Mouse (Mus musculus): ENCODE measurements around the gene Atxn1. TPM values are rescaled to one million over a fixed set of nuclear protein-coding genes. Genes with fewer than 3 reads are reported as not detected.

Gene Atxn1
- polyA plus RNA-seq, 1 experiment = not detected

DNA sequence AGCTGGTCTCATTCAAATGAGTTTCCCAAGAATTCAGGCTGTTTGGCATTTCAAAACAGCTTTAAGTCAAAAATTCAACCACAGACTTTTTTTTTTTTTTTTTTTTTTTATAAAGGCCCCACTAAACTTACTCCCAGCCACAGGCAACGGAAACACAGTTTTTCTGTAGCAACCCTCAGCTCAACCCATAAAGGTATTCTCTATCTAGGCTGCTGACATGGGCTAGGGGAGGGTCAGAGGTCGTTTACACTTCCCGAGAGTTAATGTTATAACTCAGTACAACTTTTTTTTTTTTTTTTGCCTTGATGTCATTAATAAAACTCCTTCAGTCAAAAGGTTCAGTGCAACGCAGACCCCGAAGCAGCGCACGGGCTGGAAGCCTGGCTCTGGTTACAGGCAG is 93.3 kb downstream of the Atxn1 start:
- H3K4me3 ChIP-seq (ENCODE audit: insufficient read depth, low read depth, low read length) = no peak overlapping the region
- H3K4me1 ChIP-seq (ENCODE audit: control insufficient read depth, insufficient read depth, low read length) = peaks cover 5% of the 10 kb centered on the region
- WGBS = 79% methylated on average over 7 of the region's 7 CpGs
- no peak for TF ChIP-seq POLR2A (IDR thresholded peaks at IDR 0.05; ENCODE audit: insufficient read depth, low read depth, low read length)
- TF ChIP-seq CTCF (IDR thresholded peaks at IDR 0.05; ENCODE audit: insufficient read depth, low read depth, low read length) = no peak
- H3K27ac ChIP-seq (ENCODE audit: insufficient read depth, low read depth, low read length) = 0 out of 2 replicates have a peak overlapping the region, but pooled peaks have one; percentile 18

- Histone ChIP-seq H3K4me3 (ENCODE audit: insufficient read depth, low read depth, low read length) (no peak overlapping the region), H3K4me1 (ENCODE audit: control insufficient read depth, insufficient read depth, low read length) (peaks cover 8% of the 10 kb centered on the region), H3K27ac (ENCODE audit: insufficient read depth, low read depth, low read length) (no peak overlapping the region)
- 94% methylated on average over 8 of the region's 8 CpGs for WGBS
- no peak for TF ChIP-seq CTCF (IDR thresholded peaks at IDR 0.05; ENCODE audit: insufficient read depth, low read depth, low read length)
- TF ChIP-seq POLR2A (IDR thresholded peaks at IDR 0.05; ENCODE audit: insufficient read depth, low read depth, low read length) = no peak
These were observed 95.9 kb downstream of the Atxn1 start for GRCm38 (mm10) chr13:45868886-45869285.

DNA sequence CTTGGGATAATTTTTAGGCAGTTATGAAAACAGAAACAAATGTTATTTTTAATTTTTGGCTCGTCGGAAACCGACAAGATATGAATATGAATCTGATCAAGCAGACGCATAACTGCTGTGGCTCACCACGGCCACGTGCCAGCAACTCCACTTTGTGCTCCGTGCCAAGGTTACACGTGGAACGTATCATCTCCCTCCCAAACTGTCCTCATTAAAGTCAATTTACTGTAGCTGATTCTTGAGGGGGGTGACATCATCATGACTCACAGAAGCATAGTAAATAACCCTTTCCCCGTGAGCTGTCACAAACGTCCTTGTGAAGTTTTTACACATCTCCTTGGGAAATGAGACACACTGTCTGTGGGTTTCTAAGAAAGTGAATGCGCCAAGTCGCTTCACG is 97.5 kb downstream of the Atxn1 start:
- Histone ChIP-seq H3K4me1 (ENCODE audit: control insufficient read depth, insufficient read depth, low read length) (peaks cover 8% of the 10 kb centered on the region), H3K4me3 (ENCODE audit: insufficient read depth, low read depth, low read length) (no peak overlapping the region), H3K27ac (ENCODE audit: insufficient read depth, low read depth, low read length) (no peak overlapping the region)
- WGBS = 46% methylated on average over 14 of the region's 14 CpGs
- TF ChIP-seq CTCF (IDR thresholded peaks at IDR 0.05; ENCODE audit: insufficient read depth, low read depth, low read length) (no peak), POLR2A (IDR thresholded peaks at IDR 0.05; ENCODE audit: insufficient read depth, low read depth, low read length) (no peak)

- H3K4me1 ChIP-seq (ENCODE audit: control insufficient read depth, insufficient read depth, low read length) = peaks cover 8% of the 10 kb centered on the region
- WGBS = 85% methylated on average over 8 of the region's 8 CpGs
- H3K27ac ChIP-seq (ENCODE audit: insufficient read depth, low read depth, low read length) = no peak overlapping the region
- no peak for TF ChIP-seq POLR2A (IDR thresholded peaks at IDR 0.05; ENCODE audit: insufficient read depth, low read depth, low read length)
- TF ChIP-seq CTCF (IDR thresholded peaks at IDR 0.05; ENCODE audit: insufficient read depth, low read depth, low read length) = no peak
- H3K4me3 ChIP-seq (ENCODE audit: insufficient read depth, low read depth, low read length) = no peak overlapping the region
These were observed 98.1 kb downstream of the Atxn1 start for GRCm38 (mm10) chr13:45866615-45867245.

DNA sequence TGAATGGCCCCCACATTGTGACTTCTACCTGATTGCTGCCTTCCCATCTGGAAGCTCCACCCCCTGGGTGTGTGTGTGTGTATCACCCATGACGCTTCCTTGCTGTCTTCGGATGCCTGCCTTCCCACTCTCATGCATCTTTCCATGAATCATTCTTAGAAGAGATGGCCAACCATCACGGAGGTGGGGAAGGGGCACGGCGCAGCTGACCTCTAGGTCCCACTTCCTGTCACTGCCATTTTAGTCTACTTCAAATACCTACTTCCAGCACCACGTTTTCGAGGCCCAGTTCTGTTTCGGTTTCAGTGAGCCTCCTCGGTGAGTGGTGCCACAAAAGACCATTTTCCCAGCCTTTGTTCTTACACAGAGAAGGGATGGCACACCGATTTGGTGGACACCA is 99.2 kb downstream of the Atxn1 start:
- H3K4me1 ChIP-seq (ENCODE audit: control insufficient read depth, insufficient read depth, low read length) = peaks cover 12% of the 10 kb centered on the region
- WGBS = 90% methylated on average over 10 of the region's 10 CpGs
- no peak for TF ChIP-seq POLR2A (IDR thresholded peaks at IDR 0.05; ENCODE audit: insufficient read depth, low read depth, low read length)
- TF ChIP-seq CTCF (IDR thresholded peaks at IDR 0.05; ENCODE audit: insufficient read depth, low read depth, low read length) = no peak
- H3K4me3 ChIP-seq (ENCODE audit: insufficient read depth, low read depth, low read length) = no peak overlapping the region
- H3K27ac ChIP-seq (ENCODE audit: insufficient read depth, low read depth, low read length) = no peak overlapping the region

- TF ChIP-seq POLR2A (IDR thresholded peaks at IDR 0.05; ENCODE audit: insufficient read depth, low read depth, low read length) (no peak), CTCF (IDR thresholded peaks at IDR 0.05; ENCODE audit: insufficient read depth, low read depth, low read length) (no peak)
- no peak overlapping the region for H3K27ac ChIP-seq (ENCODE audit: insufficient read depth, low read depth, low read length)
- no peak overlapping the region for H3K4me3 ChIP-seq (ENCODE audit: insufficient read depth, low read depth, low read length)
- 94% methylated on average over 8 of the region's 8 CpGs for WGBS
- H3K4me1 ChIP-seq (ENCODE audit: control insufficient read depth, insufficient read depth, low read length) = peaks cover 9% of the 10 kb centered on the region
These were observed 101.0 kb downstream of the Atxn1 start for GRCm38 (mm10) chr13:45863779-45864178.

GRCm38 (mm10) chr13:45861885-45862605 is 102.8 kb downstream of the Atxn1 start:
- Histone ChIP-seq H3K4me1 (ENCODE audit: control insufficient read depth, insufficient read depth, low read length) (peaks cover 7% of the 10 kb centered on the region), H3K27ac (ENCODE audit: insufficient read depth, low read depth, low read length) (no peak overlapping the region), H3K4me3 (ENCODE audit: insufficient read depth, low read depth, low read length) (no peak overlapping the region)
- TF ChIP-seq CTCF (IDR thresholded peaks at IDR 0.05; ENCODE audit: insufficient read depth, low read depth, low read length) (no peak), POLR2A (IDR thresholded peaks at IDR 0.05; ENCODE audit: insufficient read depth, low read depth, low read length) (no peak)
- 40% methylated on average over 13 of the region's 13 CpGs for WGBS

- Histone ChIP-seq H3K4me3 (ENCODE audit: insufficient read depth, low read depth, low read length) (no peak overlapping the region), H3K4me1 (ENCODE audit: control insufficient read depth, insufficient read depth, low read length) (peaks cover 7% of the 10 kb centered on the region), H3K27ac (ENCODE audit: insufficient read depth, low read depth, low read length) (no peak overlapping the region)
- TF ChIP-seq POLR2A (IDR thresholded peaks at IDR 0.05; ENCODE audit: insufficient read depth, low read depth, low read length) (no peak), CTCF (IDR thresholded peaks at IDR 0.05; ENCODE audit: insufficient read depth, low read depth, low read length) (no peak)
- 50% methylated on average over 10 of the region's 10 CpGs for WGBS
These were observed 103.7 kb downstream of the Atxn1 start for GRCm38 (mm10) chr13:45861098-45861580.

GRCm38 (mm10) chr13:45859081-45859709 is 105.6 kb downstream of the Atxn1 start:
- Histone ChIP-seq H3K4me3 (ENCODE audit: insufficient read depth, low read depth, low read length) (no peak overlapping the region), H3K4me1 (ENCODE audit: control insufficient read depth, insufficient read depth, low read length) (peaks cover 3% of the 10 kb centered on the region), H3K27ac (ENCODE audit: insufficient read depth, low read depth, low read length) (no peak overlapping the region)
- no peak for TF ChIP-seq POLR2A (IDR thresholded peaks at IDR 0.05; ENCODE audit: insufficient read depth, low read depth, low read length)
- no peak for TF ChIP-seq CTCF (IDR thresholded peaks at IDR 0.05; ENCODE audit: insufficient read depth, low read depth, low read length)
- WGBS = 88% methylated on average over 12 of the region's 12 CpGs

All from olfactory bulb, adult 2 months (tissue).